Mouse (Mus musculus) kidney, adult 2 months (tissue): ENCODE measurements around the gene Abi3bp. TPM values are rescaled to one million over a fixed set of nuclear protein-coding genes. Genes with fewer than 3 reads are reported as not detected.
A peak's percentile ranks its signal among the peaks of the same experiment; 100 is the strongest.

Source experiments
- DNase-seq: peaks from one replicate; pipeline ENCODE4 v3.0.0; 2021
- H3K27ac ChIP-seq: fragments of 200-500 bp; 2 replicates; pipeline ENCODE4 v1.5.1; 2012; ENCODE audit warnings: low read depth, low read length, control low read depth, inconsistent platforms; ENCODE audit not compliant: insufficient read depth
- H3K27me3 ChIP-seq: fragments of 200-500 bp; replicated peaks from 2 replicates; pipeline ENCODE4 v1.6.1; 2012; ENCODE audit warnings: mild to moderate bottlenecking, moderate library complexity, low read length, inconsistent platforms; ENCODE audit not compliant: control insufficient read depth, insufficient read depth
- H3K36me3 ChIP-seq: fragments of 200-500 bp; 2 replicates; pipeline ENCODE4 v1.6.1; 2012; ENCODE audit warnings: mild to moderate bottlenecking, moderate library complexity, low read length, inconsistent platforms; ENCODE audit not compliant: control insufficient read depth, insufficient read depth
- H3K4me1 ChIP-seq: fragments of 200-500 bp; 2 replicates; pipeline ENCODE4 v1.6.1; 2011; ENCODE audit warnings: low read length; ENCODE audit not compliant: control insufficient read depth, insufficient read depth
- H3K4me3 ChIP-seq: fragments of 200-500 bp; 2 replicates; pipeline ENCODE4 v1.5.1; 2011; ENCODE audit warnings: mild to moderate bottlenecking, low read depth, low read length, control low read depth; ENCODE audit not compliant: insufficient read depth
- CTCF ChIP-seq: fragments of 200-500 bp; conservative IDR thresholded peaks from 2 replicates; pipeline ENCODE4 v1.5.1; 2011; ENCODE audit warnings: low read depth, mild to moderate bottlenecking, control low read depth, low read length, moderate library complexity, mixed read lengths; ENCODE audit not compliant: insufficient read depth, insufficient read length
- POLR2A ChIP-seq: fragments of 200-500 bp; IDR thresholded peaks from one replicate; pipeline ENCODE4 v1.6.1; 2011; ENCODE audit warnings: low read depth, low read length, control low read depth
- WGBS: fragments of 180-500 bp; shearing (Covaris S2); methylation state at CpG from one replicate; pipeline ENCODE4 v1.1.7; 2018; 5-methylcytosine and 5-hydroxymethylcytosine counted together
- polyA plus RNA-seq: library from polyadenylated mRNA; depleted of rRNA; stranded (reverse); fragments of >200 nt; gene quantifications from 2 replicates; pipeline ENCODE4 v1.2.3, GENCODE M21; 2012

The Abi3bp gene
- polyA plus RNA-seq, 1 experiment, result 5.2 TPM

DNA sequence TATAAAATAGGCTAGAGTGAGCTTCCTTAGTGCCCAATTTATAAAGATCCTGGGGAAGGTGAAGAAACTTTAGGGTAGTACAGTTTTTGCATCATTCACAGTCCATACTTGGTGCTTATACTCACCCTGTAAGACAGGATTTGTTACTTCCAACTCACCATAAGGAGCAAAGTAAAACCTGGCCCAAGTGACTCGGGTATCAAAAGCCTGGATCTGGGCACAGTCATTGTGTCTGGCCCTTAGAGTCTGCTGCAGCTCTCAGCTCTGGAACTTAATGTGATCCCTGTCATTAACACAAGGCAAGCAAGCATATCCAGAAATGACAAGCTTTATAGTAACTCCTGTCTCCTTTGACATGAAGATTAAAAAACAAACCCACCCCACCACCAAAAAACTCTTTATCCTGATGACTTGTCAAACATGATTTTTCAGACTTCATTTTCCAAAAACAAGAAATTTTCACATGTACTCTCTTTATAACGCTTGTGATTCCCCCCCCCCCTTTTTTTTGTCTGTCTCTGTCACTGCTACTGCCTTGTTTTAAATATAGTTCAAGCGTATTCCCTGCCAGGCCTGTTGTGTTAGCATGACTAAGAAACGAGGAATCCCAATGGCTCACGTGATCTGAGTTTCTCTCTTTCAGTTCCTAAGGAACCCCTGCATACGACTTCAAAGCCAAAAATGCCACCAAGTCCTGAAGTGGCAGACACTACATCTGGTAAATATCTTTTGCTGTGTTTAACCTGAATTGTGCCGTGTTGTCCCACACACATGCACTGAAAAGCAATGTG is 168.9 kb downstream of the Abi3bp start:
- no peak overlapping the region for H3K4me3 ChIP-seq
- H3K27ac ChIP-seq, result no peak overlapping the region
- no peak for TF ChIP-seq CTCF
- no peak for TF ChIP-seq POLR2A
- no peaks in the 10 kb centered on the region for H3K4me1 ChIP-seq
- no peaks in the 10 kb centered on the region for H3K27me3 ChIP-seq
- H3K36me3 ChIP-seq, result no peaks in the 10 kb centered on the region
- DNase-seq, result no peak
- WGBS, result 71% methylated on average over 7 of the region's 7 CpGs

DNA sequence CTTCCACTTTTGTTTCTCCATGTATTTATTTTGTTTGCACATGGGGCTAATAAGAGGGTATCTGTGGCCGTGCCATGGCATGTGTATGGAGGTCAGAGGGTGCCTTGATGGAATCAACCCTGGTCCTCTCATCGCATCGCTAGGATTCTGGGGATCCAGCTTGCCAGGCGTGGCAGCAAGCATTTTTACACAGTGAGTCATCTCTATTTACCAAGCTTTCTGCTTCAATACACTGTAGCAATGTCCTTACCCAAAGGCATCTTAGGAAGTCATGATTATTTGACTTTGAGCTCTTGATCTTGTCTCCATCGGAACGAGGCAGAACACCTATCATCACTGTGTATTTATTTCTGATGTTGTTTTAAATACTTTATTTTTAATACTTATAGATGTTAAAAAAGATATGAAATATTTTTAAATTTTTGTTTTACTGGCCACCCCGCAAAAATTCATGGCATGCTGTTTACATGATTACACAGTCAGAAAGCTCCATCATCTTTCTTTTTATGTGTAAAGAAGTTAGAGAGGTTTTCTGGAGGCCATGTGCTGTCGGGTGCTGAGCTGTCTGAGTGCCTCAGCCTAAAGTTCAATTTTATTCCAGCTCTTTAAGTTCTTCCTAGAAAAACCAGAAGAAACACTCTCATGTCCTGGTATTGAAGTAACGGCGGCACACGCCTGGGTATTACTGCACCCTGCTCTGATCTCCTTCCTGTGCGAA is 177.7 kb downstream of the Abi3bp start:
- DNase-seq, result peak; percentile 5

DNA sequence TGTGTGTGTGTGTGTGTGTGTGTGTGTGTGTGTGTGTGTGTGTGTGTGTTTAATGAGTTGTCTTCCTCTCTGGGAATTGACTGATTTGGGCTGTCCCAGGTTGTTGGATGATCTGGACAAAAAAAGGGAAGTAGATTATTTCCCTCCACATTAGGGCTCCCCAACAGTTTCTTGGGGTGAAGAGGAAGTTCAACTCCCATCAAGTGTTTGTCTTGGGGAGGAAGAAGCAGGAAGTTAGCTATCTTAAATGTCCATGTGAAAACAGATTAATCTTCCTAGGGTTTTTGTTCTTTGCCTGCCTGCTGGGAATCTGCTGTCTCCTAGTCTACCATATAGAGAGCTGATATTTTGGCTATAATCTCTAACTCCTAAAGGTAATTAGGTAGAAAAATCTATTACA is 181.2 kb downstream of the Abi3bp start:
- H3K36me3 ChIP-seq, result no peaks in the 10 kb centered on the region
- H3K27ac ChIP-seq, result no peak overlapping the region
- no peaks in the 10 kb centered on the region for H3K27me3 ChIP-seq
- DNase-seq, result no peak
- H3K4me1 ChIP-seq, result no peaks in the 10 kb centered on the region
- no peak overlapping the region for H3K4me3 ChIP-seq
- TF ChIP-seq POLR2A (no peak), CTCF (no peak)

More for the DNA sequence above, 177.7 kb downstream of the Abi3bp start:
- no peaks in the 10 kb centered on the region for H3K36me3 ChIP-seq
- WGBS, result 57% methylated on average over 12 of the region's 12 CpGs
- H3K4me3 ChIP-seq, result no peak overlapping the region
- no peaks in the 10 kb centered on the region for H3K4me1 ChIP-seq
- no peak overlapping the region for H3K27ac ChIP-seq
- TF ChIP-seq POLR2A, result no peak
- no peak for TF ChIP-seq CTCF
- H3K27me3 ChIP-seq, result no peaks in the 10 kb centered on the region

DNA sequence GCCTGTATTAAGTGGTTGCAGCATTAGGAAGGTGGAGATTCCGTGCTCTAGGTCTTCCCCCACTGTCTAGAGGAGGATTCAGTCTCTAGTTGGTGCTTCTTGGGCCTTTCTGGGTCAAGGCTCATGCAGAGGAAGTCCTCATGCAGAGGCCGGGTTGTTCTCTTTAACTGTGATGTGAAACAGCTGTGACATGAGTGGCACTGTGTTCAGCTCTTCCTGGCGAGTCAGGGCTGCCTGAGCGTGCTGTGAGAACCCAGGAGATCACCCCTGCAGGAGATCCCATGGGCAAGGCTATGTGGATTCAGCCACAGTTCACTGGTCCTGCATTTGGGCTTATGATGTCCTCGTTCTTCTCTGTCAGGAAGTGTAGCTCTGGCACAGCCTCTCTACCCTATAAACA is 191.8 kb downstream of the Abi3bp start:
- Histone ChIP-seq H3K36me3 (no peaks in the 10 kb centered on the region), H3K4me3 (no peak overlapping the region), H3K27me3 (no peaks in the 10 kb centered on the region), H3K4me1 (no peaks in the 10 kb centered on the region), H3K27ac (no peak overlapping the region)
- TF ChIP-seq CTCF, result no peak
- TF ChIP-seq POLR2A, result no peak
- WGBS, result 31% methylated on average over 5 of the region's 5 CpGs
- no peak for DNase-seq

DNA sequence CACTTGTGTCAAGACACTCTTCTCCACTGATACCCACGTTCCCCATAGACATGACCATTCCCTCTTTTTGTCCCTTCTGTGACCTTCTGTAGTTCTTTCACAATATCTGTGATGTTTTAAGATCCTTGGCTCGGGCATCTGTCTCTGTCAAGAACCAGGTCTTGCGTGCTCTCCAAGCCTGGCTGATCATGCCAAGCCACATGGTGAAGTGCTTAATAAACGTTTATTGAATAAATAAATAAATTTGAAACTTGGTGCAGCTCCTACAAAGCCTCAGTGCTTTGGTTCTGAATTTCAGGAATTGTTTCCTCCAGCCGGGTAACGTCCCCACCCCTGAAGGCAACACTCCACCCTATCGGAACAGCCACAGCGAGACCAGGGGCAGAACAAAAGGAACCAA is 193.3 kb downstream of the Abi3bp start:
- Histone ChIP-seq H3K4me3 (no peak overlapping the region), H3K4me1 (no peaks in the 10 kb centered on the region), H3K36me3 (no peaks in the 10 kb centered on the region), H3K27ac (no peak overlapping the region), H3K27me3 (no peaks in the 10 kb centered on the region)
- TF ChIP-seq CTCF (no peak), POLR2A (no peak)
- 64% methylated on average over 8 of the region's 8 CpGs for WGBS
- DNase-seq, result no peak

DNA sequence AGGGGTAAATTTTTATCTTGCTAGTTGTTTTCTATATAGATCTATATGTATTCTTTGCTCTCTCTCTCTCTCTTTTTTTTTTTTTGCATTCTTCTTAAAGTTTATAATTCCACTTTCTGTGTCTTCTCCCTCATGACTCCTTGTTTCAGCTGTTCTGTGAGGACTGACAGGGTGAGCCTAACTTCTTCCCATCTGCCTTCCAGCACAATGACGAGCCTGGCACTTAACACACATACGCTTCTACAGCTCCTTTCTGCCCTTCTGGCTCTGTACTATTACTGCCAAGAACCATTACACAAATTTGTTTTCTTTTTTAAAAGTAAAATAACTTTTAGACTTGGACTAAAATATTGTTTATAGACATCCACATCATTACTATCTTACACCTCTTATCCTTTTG is 195.7 kb downstream of the Abi3bp start:
- Histone ChIP-seq H3K27ac (no peak overlapping the region), H3K27me3 (no peaks in the 10 kb centered on the region), H3K36me3 (no peaks in the 10 kb centered on the region), H3K4me3 (no peak overlapping the region), H3K4me1 (no peaks in the 10 kb centered on the region)
- 88% methylated on average over 2 of the region's 2 CpGs for WGBS
- TF ChIP-seq POLR2A, result no peak
- DNase-seq, result no peak

DNA sequence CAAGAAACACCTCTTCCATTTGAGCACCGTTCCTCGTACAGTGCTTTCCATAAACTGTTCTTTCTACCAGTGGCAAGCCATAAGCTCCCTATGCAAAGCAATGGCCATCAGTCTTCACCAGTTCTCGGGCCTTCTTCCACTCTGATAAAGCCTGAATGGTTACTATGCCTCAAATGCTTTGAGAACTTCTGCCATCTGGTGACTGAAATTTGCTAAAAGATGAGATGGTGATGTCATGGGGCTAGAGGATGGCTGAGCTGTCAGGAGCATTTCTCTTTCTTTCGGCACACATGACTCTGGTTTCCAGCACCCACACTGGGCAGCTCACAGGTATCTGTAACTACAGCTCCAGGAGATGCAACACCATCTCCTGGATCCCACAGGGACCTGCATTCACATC is 199.5 kb downstream of the Abi3bp start:
- 59% methylated on average over 4 of the region's 4 CpGs for WGBS
- Histone ChIP-seq H3K27ac (no peak overlapping the region), H3K27me3 (no peaks in the 10 kb centered on the region), H3K4me1 (no peaks in the 10 kb centered on the region), H3K4me3 (no peak overlapping the region), H3K36me3 (no peaks in the 10 kb centered on the region)
- peak; percentile 37; the same call in 1 of the 2 replicates for TF ChIP-seq CTCF
- no peak for TF ChIP-seq POLR2A
- DNase-seq, result peak; percentile 19
